ENCODE assay signal across 8 mouse cellular contexts in the genomic region with DNA sequence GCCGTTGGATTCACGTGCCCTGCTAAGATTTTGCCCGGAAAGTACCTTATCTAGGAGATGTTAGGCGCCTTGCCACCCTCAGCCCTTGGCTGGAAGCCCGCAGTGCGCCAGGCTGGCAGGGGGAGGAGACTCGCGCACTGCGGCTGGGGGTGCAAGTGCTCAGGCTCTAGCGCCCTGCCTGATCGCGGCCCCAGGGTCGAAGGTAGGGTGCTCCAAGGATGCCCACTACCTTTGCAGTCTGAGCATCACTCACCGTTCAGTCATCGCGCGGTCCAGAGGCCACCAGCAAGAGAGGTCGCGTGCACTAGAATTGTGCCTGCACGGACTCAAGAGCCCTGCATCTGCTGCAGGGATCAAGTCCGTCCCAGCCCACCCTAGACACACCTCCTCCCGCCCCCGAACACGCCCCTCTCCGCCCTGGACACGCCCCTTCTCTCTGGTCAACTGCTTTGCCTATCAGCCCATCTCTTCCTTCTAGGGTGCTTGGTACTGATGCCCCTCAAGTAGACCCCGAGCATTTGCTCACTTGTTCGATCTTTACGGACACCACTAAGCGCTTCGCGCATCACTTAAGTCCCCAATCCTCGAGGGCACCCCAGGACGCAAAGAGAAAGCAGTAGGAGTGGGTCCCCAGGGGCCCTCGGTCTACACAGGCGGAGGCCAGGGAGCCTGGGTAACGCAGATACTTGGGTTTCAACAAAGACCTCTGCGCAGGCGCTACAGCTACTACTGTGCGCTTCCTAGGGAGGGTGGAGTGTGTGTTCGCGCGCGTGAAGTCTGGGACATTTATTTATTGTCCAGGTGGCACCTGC. TPM values are rescaled to one million over a fixed set of nuclear protein-coding genes. Genes with fewer than 3 reads are reported as not detected.
DNase-seq lines count a peak whose midpoint lies in the region; ATAC-seq lines count a peak whose summit lies in the region.

A gene (minus strand): TSS at position 482 of the 812 bp plus-strand sequence.

- peak within 1 kb of the TSS; percentile 56 for H3K9ac ChIP-seq in embryonic facial prominence, embryonic 11.5 days (replicated peaks; ENCODE audit: low read length)

- under 1% methylated on average over 44 of the region's 44 CpGs for WGBS in embryonic facial prominence, embryonic 11.5 days
- under 1% methylated on average over 44 of the region's 44 CpGs for WGBS in midbrain, embryonic 10.5 days

- intact Hi-C loops in left cerebral cortex, postnatal 4 days (cut with DNase I): no loop called here

- peak; percentile 89 for ATAC-seq in embryonic facial prominence, embryonic 11.5 days (replicated peaks; ENCODE audit: insufficient number of reproducible peaks, low FRiP score, low TSS enrichment, low read depth)

- no peaks in the 10 kb centered on the region for H3K27me3 ChIP-seq in embryonic facial prominence, embryonic 11.5 days (ENCODE audit: control insufficient read depth, insufficient read depth, low read length)
- peaks cover 35% of the 10 kb centered on the region for H3K27me3 ChIP-seq in midbrain, embryonic 10.5 days (ENCODE audit: low read depth, poor library complexity, severe bottlenecking)

- no peak within 1 kb of the TSS for H3K27ac ChIP-seq in embryonic facial prominence, embryonic 11.5 days (replicated peaks; ENCODE audit: low read depth, low read length)
- peak within 1 kb of the TSS; percentile 89 for H3K27ac ChIP-seq in midbrain, embryonic 10.5 days (replicated peaks)

- no peaks in the 10 kb centered on the region; the same call in 1 of the 2 replicates for H3K4me1 ChIP-seq in embryonic facial prominence, embryonic 11.5 days (ENCODE audit: control insufficient read depth, insufficient read depth, low read length)
- H3K4me1 ChIP-seq in midbrain, embryonic 10.5 days: peaks cover 80% of the 10 kb centered on the region

- H3K9me3 ChIP-seq in embryonic facial prominence, embryonic 11.5 days (replicated peaks; ENCODE audit: control insufficient read depth, low read length): no peaks in the 10 kb centered on the region
- H3K9me3 ChIP-seq in midbrain, embryonic 10.5 days (replicated peaks): no peaks in the 10 kb centered on the region

- H3K4me3 ChIP-seq in embryonic facial prominence, embryonic 11.5 days (ENCODE audit: low read depth, low read length): peak within 1 kb of the TSS; percentile 55
- peak within 1 kb of the TSS; percentile 68 for H3K4me3 ChIP-seq in midbrain, embryonic 10.5 days

- peak within 1 kb of the TSS; percentile 95 for H3K4me2 ChIP-seq in embryonic facial prominence, embryonic 11.5 days (ENCODE audit: low read depth, low read length)

- peak; percentile 91 for DNase-seq in adrenal gland, postnatal 14 days
- DNase-seq in embryonic facial prominence, embryonic 11.5 days (ENCODE audit: low spot score): peak; percentile 91
- peak; percentile 99 for DNase-seq in heart, adult 11 months
- DNase-seq in kidney, adult 11 months: peak; percentile 70
- peak; percentile 93 for DNase-seq in left cerebral cortex, postnatal 4 days
- DNase-seq in midbrain, embryonic 10.5 days (ENCODE audit: low spot score): peak; percentile 96
- DNase-seq in right cerebral cortex, postnatal 36 days (ENCODE audit: low spot score in 2 of 2): peak; percentile 34 to 41
- DNase-seq in urinary bladder, postnatal 4 days (ENCODE audit: low spot score in 2 of 2): peak; percentile 79 to 92

- H3K36me3 ChIP-seq in embryonic facial prominence, embryonic 11.5 days (replicated peaks; ENCODE audit: control insufficient read depth, insufficient read depth, low read depth, low read length): no peaks in the 10 kb centered on the region
- H3K36me3 ChIP-seq in midbrain, embryonic 10.5 days: no peaks in the 10 kb centered on the region

RNA-seq across cellular contexts. Expression of the gene that starts here (rescaled TPM):
- total RNA-seq in adrenal gland, postnatal 14 days (2021): 5.7 and 11.8 TPM in 2 replicates
- polyA plus RNA-seq in embryonic facial prominence, embryonic 11.5 days (2014; fragmentation: Nextera tagmentation; extraction: Ambion mirVana): 15.3 and 17.6 TPM in 2 replicates
- total RNA-seq in left cerebral cortex, postnatal 4 days (2021): 1 to 10 TPM; 2.9 to 3.4 TPM
- polyA plus RNA-seq in midbrain, embryonic 10.5 days (2016; fragmentation: Nextera tagmentation; extraction: Ambion mirVana): 35.0 and 35.7 TPM in 2 replicates

Comparison
In these comparisons a context has a peak if more than half of its experiments do, and no peak if none do; other contexts are left out.
1. DNase-seq: peak in every context shown above with its lines; median percentile 99 in heart, adult 11 months; 96 in midbrain, embryonic 10.5 days; 93 in left cerebral cortex, postnatal 4 days; 91 in adrenal gland, postnatal 14 days; 91 in embryonic facial prominence, embryonic 11.5 days; 86 in urinary bladder, postnatal 4 days; 70 in kidney, adult 11 months; 38 in right cerebral cortex, postnatal 36 days.